Mouse (Mus musculus) liver, adult 2 months (tissue): Measurements from ENCODE around the gene Fam78a. TPM values are rescaled to one million over a fixed set of nuclear protein-coding genes. Genes with fewer than 3 reads are reported as not detected.

Source experiments
- DNase-seq: peaks from one replicate; pipeline ENCODE4 v3.0.0-alpha.2; 2011; ENCODE audit warnings: low read depth, low spot score; ENCODE audit errors: extremely low read depth
- H3K27ac ChIP-seq: fragments of 200-500 bp; replicated peaks from 2 replicates; pipeline ENCODE4 v1.5.1; 2012; ENCODE audit warnings: low read depth, mild to moderate bottlenecking, control low read depth, inconsistent platforms, low read length; ENCODE audit not compliant: insufficient read depth
- H3K27me3 ChIP-seq: fragments of 200-500 bp; 2 replicates; pipeline ENCODE4 v1.6.1; 2012; ENCODE audit warnings: mild to moderate bottlenecking, moderate library complexity, low read length, inconsistent platforms; ENCODE audit not compliant: control insufficient read depth, insufficient read depth
- H3K36me3 ChIP-seq: fragments of 200-500 bp; 2 replicates; pipeline ENCODE4 v1.6.1; 2012; ENCODE audit warnings: low read length, inconsistent platforms; ENCODE audit not compliant: control insufficient read depth, insufficient read depth
- H3K4me1 ChIP-seq: fragments of 200-500 bp; 2 replicates; pipeline ENCODE4 v1.6.1; 2011; ENCODE audit warnings: low read length; ENCODE audit not compliant: control insufficient read depth, insufficient read depth
- H3K4me3 ChIP-seq: fragments of 200-500 bp; 2 replicates; pipeline ENCODE4 v1.5.1; 2011; ENCODE audit warnings: low read depth, mild to moderate bottlenecking, control low read depth, low read length, moderate library complexity; ENCODE audit not compliant: insufficient read depth
- H3K79me2 ChIP-seq: fragments of 200-500 bp; 2 replicates; pipeline ENCODE4 v1.6.1; 2012; ENCODE audit warnings: inconsistent platforms, mild to moderate bottlenecking, low read length, moderate library complexity; ENCODE audit not compliant: control insufficient read depth, insufficient read depth
- H3K9ac ChIP-seq: fragments of 200-500 bp; 2 replicates; pipeline ENCODE4 v1.6.1; 2012; ENCODE audit warnings: low read depth, mild to moderate bottlenecking, control low read depth, inconsistent platforms, low read length
- CTCF ChIP-seq: fragments of 200-500 bp; IDR thresholded peaks from 2 replicates; pipeline ENCODE4 v1.5.1; 2011; ENCODE audit warnings: low read depth, low read length, control low read depth
- POLR2A ChIP-seq: fragments of 200-500 bp; IDR thresholded peaks from 2 replicates; pipeline ENCODE4 v1.6.1; 2011; ENCODE audit warnings: low read length, control low read depth; ENCODE audit not compliant: insufficient read depth; ENCODE audit errors: extremely low read depth
- WGBS: fragments of 180-500 bp; shearing (Covaris S2); methylation state at CpG from one replicate; pipeline ENCODE4 v1.1.7; 2018; 5-methylcytosine and 5-hydroxymethylcytosine counted together
- polyA plus RNA-seq: library from polyadenylated mRNA; depleted of rRNA; stranded (reverse); fragments of >200 nt; gene quantifications from 2 replicates; pipeline ENCODE4 v1.2.3, GENCODE M21; 2012
- total RNA-seq: library from RNA; depleted of rRNA; stranded (reverse); fragments of >200 nt; gene quantifications from 2 replicates; pipeline ENCODE4 v1.2.3, GENCODE M21; 2014

The Fam78a gene
- total and polyA plus RNA-seq, 2 experiments, result 0.37 to 0.87 TPM

GRCm38 (mm10) chr2:32085231-32085630 is 574 bp upstream of the Fam78a start:
- 83% methylated on average over 2 of the region's 2 CpGs for WGBS
- H3K9ac ChIP-seq, result no peak overlapping the region

GRCm38 (mm10) chr2:32084872-32085199 is 179 bp upstream of the Fam78a start:
- no peak for DNase-seq
- TF ChIP-seq POLR2A, result no peak
- TF ChIP-seq CTCF, result no peak
- Histone ChIP-seq H3K4me1 (no peaks in the 10 kb centered on the region), H3K9ac (no peak overlapping the region), H3K27ac (no peak overlapping the region), H3K36me3 (no peaks in the 10 kb centered on the region), H3K27me3 (peaks cover 16% of the 10 kb centered on the region), H3K4me3 (peak overlapping the region; percentile 80; the same call in 1 of the 2 replicates), H3K79me2 (no peaks in the 10 kb centered on the region)
- 40% methylated on average over 2 of the region's 2 CpGs for WGBS

More at GRCm38 (mm10) chr2:32085231-32085630, 574 bp upstream of the Fam78a start:
- no peak overlapping the region for H3K4me3 ChIP-seq
- H3K27ac ChIP-seq, result no peak overlapping the region
- DNase-seq, result no peak
- H3K27me3 ChIP-seq, result peaks cover 16% of the 10 kb centered on the region
- no peaks in the 10 kb centered on the region for H3K36me3 ChIP-seq
- TF ChIP-seq CTCF (no peak), POLR2A (no peak)
- no peaks in the 10 kb centered on the region for H3K79me2 ChIP-seq
- no peaks in the 10 kb centered on the region for H3K4me1 ChIP-seq

DNA sequence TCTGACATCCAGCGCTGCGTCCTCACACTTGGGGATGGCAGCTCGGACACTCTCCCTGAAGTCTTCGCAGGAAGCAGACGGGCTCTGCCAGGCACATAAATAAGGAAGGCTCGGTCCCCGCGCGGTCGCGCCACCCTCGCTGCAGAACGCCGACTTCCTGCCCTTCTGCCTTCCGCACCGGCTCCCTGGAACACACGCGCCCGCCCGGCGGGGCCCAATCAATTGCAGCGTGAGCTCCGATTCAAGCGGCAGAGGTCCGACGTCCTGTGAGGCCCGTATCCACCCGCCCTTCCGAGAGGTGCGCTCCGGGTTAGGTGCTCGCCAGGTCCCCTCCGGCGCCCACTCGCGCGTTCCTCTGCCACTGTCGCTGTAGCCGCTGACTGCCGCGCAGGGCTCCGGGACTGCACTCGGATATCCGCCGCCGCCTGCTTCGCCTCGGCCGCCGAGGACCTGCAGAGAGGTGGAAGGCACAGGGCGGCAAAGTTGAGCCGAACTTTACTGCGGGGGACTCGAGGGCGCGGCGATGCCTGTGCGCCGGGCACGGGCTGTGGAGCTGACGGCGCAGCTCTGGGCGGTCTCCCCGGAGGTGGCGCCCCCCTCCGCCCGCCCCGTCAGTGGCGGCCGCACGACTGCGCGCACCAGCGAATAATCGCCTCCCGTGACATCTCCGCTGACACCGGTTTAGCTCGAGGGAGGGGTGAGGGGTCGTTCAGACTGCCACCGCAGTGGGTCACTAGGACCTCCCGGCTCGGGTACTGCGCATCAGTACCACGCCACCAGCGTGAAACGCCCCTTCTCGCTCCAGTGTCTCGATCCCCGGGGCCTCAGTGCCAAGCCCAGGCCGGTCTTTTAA is 1.3 kb downstream of the Fam78a start:
- peak overlapping the region; percentile 43 for H3K27ac ChIP-seq
- 2% methylated on average over 90 of the region's 91 CpGs for WGBS
- no peak for TF ChIP-seq CTCF
- no peak for TF ChIP-seq POLR2A
- DNase-seq, result no peak
- H3K36me3 ChIP-seq, result no peaks in the 10 kb centered on the region
- H3K79me2 ChIP-seq, result no peaks in the 10 kb centered on the region
- peak overlapping the region; percentile 77 for H3K9ac ChIP-seq
- H3K27me3 ChIP-seq, result peaks cover 14% of the 10 kb centered on the region
- no peaks in the 10 kb centered on the region for H3K4me1 ChIP-seq
- peak overlapping the region; percentile 80 for H3K4me3 ChIP-seq

GRCm38 (mm10) chr2:32082229-32082628 is 2.4 kb downstream of the Fam78a start:
- no peaks in the 10 kb centered on the region for H3K79me2 ChIP-seq
- peak overlapping the region; percentile 80 for H3K4me3 ChIP-seq
- no peaks in the 10 kb centered on the region for H3K4me1 ChIP-seq
- H3K9ac ChIP-seq, result peak overlapping the region; percentile 50
- TF ChIP-seq POLR2A, result no peak
- TF ChIP-seq CTCF, result no peak
- H3K36me3 ChIP-seq, result no peaks in the 10 kb centered on the region
- peak overlapping the region; percentile 65 for H3K27ac ChIP-seq
- WGBS, result 56% methylated on average over 2 of the region's 2 CpGs
- peaks cover 10% of the 10 kb centered on the region for H3K27me3 ChIP-seq
- DNase-seq, result no peak

- 73% methylated on average over 14 of the region's 14 CpGs for WGBS
- Histone ChIP-seq H3K4me3 (peak overlapping the region; percentile 80), H3K4me1 (no peaks in the 10 kb centered on the region), H3K9ac (peak overlapping the region; percentile 50), H3K27ac (peak overlapping the region; percentile 65), H3K27me3 (peaks cover 10% of the 10 kb centered on the region), H3K36me3 (no peaks in the 10 kb centered on the region), H3K79me2 (no peaks in the 10 kb centered on the region)
- TF ChIP-seq CTCF (no peak), POLR2A (no peak)
- DNase-seq, result peak; percentile 51
These were observed 3.2 kb downstream of the Fam78a start for GRCm38 (mm10) chr2:32081296-32081929.
